Mouse (Mus musculus) embryonic fibroblast, embryonic 13.5 days (primary cell): ENCODE measurements around the gene Gucy2g.

ENCODE experiments used
- CTCF ChIP-seq: IDR thresholded peaks from 2 replicates; pipeline ENCODE4 v1.5.1; 2011; ENCODE audit warnings: mild to moderate bottlenecking, control low read depth, low read length, moderate library complexity, borderline replicate concordance; ENCODE audit not compliant: insufficient read depth
- POLR2A ChIP-seq: IDR thresholded peaks from 2 replicates; pipeline ENCODE4 v1.6.1; 2011; ENCODE audit warnings: low read depth, mild to moderate bottlenecking, control low read depth, low read length, moderate library complexity

DNA sequence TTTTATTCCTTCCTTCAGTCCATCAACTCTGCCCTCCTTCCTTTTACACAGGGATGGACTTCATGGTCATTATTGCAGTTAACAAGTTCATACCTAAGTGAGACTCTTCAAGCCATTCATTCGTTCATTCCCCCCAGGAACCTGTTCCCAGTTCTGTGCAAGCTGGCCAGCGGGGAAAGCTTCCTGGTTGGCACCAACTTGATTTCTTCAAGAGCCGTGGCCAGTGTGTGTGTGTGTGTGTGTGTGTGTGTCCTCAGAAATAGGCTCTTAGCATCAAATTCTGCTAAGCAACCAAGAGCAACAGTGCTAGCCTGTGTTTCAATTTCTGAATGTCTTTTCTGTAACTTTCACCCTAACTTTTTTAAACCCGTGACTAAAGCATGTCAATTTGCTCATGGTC, 75.1 kb downstream of the Gucy2g start:
- TF ChIP-seq CTCF (no peak), POLR2A (no peak)
